Mouse (Mus musculus) C2C12 (cell line): ENCODE measurements around the gene Orm1. TPM values are rescaled to one million over a fixed set of nuclear protein-coding genes. Genes with fewer than 3 reads are reported as not detected.

Source experiments
- H3K27me3 ChIP-seq: one replicate; pipeline ENCODE4 v1.6.1; 2011; ENCODE audit not compliant: control insufficient read depth, insufficient read depth, insufficient read length
- H3K36me3 ChIP-seq: one replicate; pipeline ENCODE4 v1.6.1; 2011; ENCODE audit not compliant: control insufficient read depth, insufficient read depth
- H3K4me3 ChIP-seq: one replicate; pipeline ENCODE4 v1.5.1; 2011; ENCODE audit warnings: mild to moderate bottlenecking, control low read depth; ENCODE audit not compliant: poor library complexity, insufficient read depth, severe bottlenecking
- H3K79me2 ChIP-seq: one replicate; pipeline ENCODE4 v1.6.1; 2011; ENCODE audit not compliant: control insufficient read depth, insufficient read depth
- H3K79me3 ChIP-seq: one replicate; pipeline ENCODE4 v1.6.1; 2011; ENCODE audit warnings: low read depth, control low read depth
- H3ac ChIP-seq: one replicate; pipeline ENCODE3; 2011; ENCODE audit warnings: low read depth; ENCODE audit not compliant: control insufficient read depth, insufficient read length
- CEBPB ChIP-seq: IDR thresholded peaks from one replicate; pipeline ENCODE4 v1.6.1; 2011; ENCODE audit warnings: low read depth, mild to moderate bottlenecking, control low read depth, moderate library complexity
- CTCF ChIP-seq: IDR thresholded peaks from one replicate; pipeline ENCODE4 v1.5.1; 2011; ENCODE audit not compliant: control insufficient read depth, insufficient read depth, insufficient read length
- FOSL1 ChIP-seq: IDR thresholded peaks from one replicate; pipeline ENCODE4 v1.8.0; 2011; ENCODE audit warnings: mild to moderate bottlenecking, low read length; ENCODE audit not compliant: poor library complexity, insufficient read depth, severe bottlenecking
- MAX ChIP-seq: IDR thresholded peaks from one replicate; pipeline ENCODE4 v1.6.1; 2011; ENCODE audit warnings: mild to moderate bottlenecking, control low read depth
- MYOD1 ChIP-seq: IDR thresholded peaks from one replicate; pipeline ENCODE4 v1.6.1; 2011; ENCODE audit warnings: low read depth; ENCODE audit not compliant: control insufficient read depth, insufficient read length
- MYOG ChIP-seq: IDR thresholded peaks from one replicate; pipeline ENCODE4 v1.6.1; 2011; ENCODE audit not compliant: control insufficient read depth, insufficient read length; ENCODE audit errors: extremely low read depth
- USF1 ChIP-seq: IDR thresholded peaks from one replicate; pipeline ENCODE4 v1.6.1; 2011; ENCODE audit warnings: low read depth, mild to moderate bottlenecking, control low read depth, moderate library complexity
- polyA plus RNA-seq: library from polyadenylated mRNA; unstranded; fragments of >200 nt; fragmentation: generic; extraction: Trizol; gene quantifications from one replicate; pipeline ENCODE4 v1.2.1, GENCODE M21; 2012; ENCODE audit warnings: missing spikeins

Gene Orm1
- polyA plus RNA-seq, 1 experiment, result 0.05 TPM

GRCm38 (mm10) chr4:63359861-63360260 is 15.5 kb downstream of the Orm1 start:
- H3K79me2 ChIP-seq, result no peaks in the 10 kb centered on the region
- H3K27me3 ChIP-seq, result no peaks in the 10 kb centered on the region
- no peak overlapping the region for H3K4me3 ChIP-seq
- no peaks in the 10 kb centered on the region for H3K79me3 ChIP-seq
- no peak overlapping the region for H3ac ChIP-seq
- H3K36me3 ChIP-seq, result no peaks in the 10 kb centered on the region
- TF ChIP-seq MAX (no peak), CEBPB (peak; percentile 86), USF1 (no peak), MYOG (no peak)

GRCm38 (mm10) chr4:63362150-63362549 is 17.8 kb downstream of the Orm1 start, which contains the start of gene Orm2:
Gene Orm2 (plus strand): TSS chr4:63362449.
- H3K27me3 ChIP-seq, result no peaks in the 10 kb centered on the region
- H3K4me3 ChIP-seq, result no peak within 1 kb of the TSS
- H3ac ChIP-seq, result no peak within 1 kb of the TSS
- H3K79me3 ChIP-seq, result no peaks in the 10 kb centered on the region
- H3K79me2 ChIP-seq, result no peaks in the 10 kb centered on the region
- H3K36me3 ChIP-seq, result no peaks in the 10 kb centered on the region
- no peak for TF ChIP-seq MYOD1
- TF ChIP-seq MAX, result no peak
- no peak for TF ChIP-seq USF1
- TF ChIP-seq MYOG, result no peak
- no peak for TF ChIP-seq CEBPB
- TF ChIP-seq CTCF, result no peak
- no peak for TF ChIP-seq FOSL1

- Histone ChIP-seq H3ac (no peak overlapping the region), H3K4me3 (no peak overlapping the region), H3K79me3 (no peaks in the 10 kb centered on the region), H3K36me3 (no peaks in the 10 kb centered on the region), H3K27me3 (no peaks in the 10 kb centered on the region), H3K79me2 (no peaks in the 10 kb centered on the region)
- TF ChIP-seq CEBPB (no peak), USF1 (no peak), MYOD1 (no peak), FOSL1 (no peak), MAX (no peak), CTCF (peak; percentile 97), MYOG (no peak)
Observed at GRCm38 (mm10) chr4:63368577-63368976, 24.2 kb downstream of the Orm1 start.

- TF ChIP-seq CTCF, result no peak
- no peak for TF ChIP-seq MAX
- no peak for TF ChIP-seq FOSL1
- TF ChIP-seq CEBPB, result no peak
- H3K4me3 ChIP-seq, result no peak overlapping the region
- no peaks in the 10 kb centered on the region for H3K79me3 ChIP-seq
- H3ac ChIP-seq, result no peak overlapping the region
- no peaks in the 10 kb centered on the region for H3K36me3 ChIP-seq
- H3K27me3 ChIP-seq, result no peaks in the 10 kb centered on the region
- no peaks in the 10 kb centered on the region for H3K79me2 ChIP-seq
Observed at GRCm38 (mm10) chr4:63370897-63371296, 26.5 kb downstream of the Orm1 start.

- no peak overlapping the region for H3K4me3 ChIP-seq
- H3K36me3 ChIP-seq, result no peaks in the 10 kb centered on the region
- TF ChIP-seq CEBPB (no peak), CTCF (peak; percentile 9)
- H3K27me3 ChIP-seq, result no peaks in the 10 kb centered on the region
- H3ac ChIP-seq, result no peak overlapping the region
- H3K79me3 ChIP-seq, result no peaks in the 10 kb centered on the region
- no peaks in the 10 kb centered on the region for H3K79me2 ChIP-seq
Observed at GRCm38 (mm10) chr4:63371890-63372289, 27.5 kb downstream of the Orm1 start.

GRCm38 (mm10) chr4:63373404-63373803 is 29.0 kb downstream of the Orm1 start:
- TF ChIP-seq MAX, result no peak
- TF ChIP-seq MYOG, result no peak
- no peak for TF ChIP-seq USF1
- TF ChIP-seq CTCF, result no peak
- H3K36me3 ChIP-seq, result peaks cover 9% of the 10 kb centered on the region

More at GRCm38 (mm10) chr4:63373404-63373803, 29.0 kb downstream of the Orm1 start:
- H3K27me3 ChIP-seq, result no peaks in the 10 kb centered on the region
- no peaks in the 10 kb centered on the region for H3K79me3 ChIP-seq
- H3K79me2 ChIP-seq, result no peaks in the 10 kb centered on the region
- no peak overlapping the region for H3K4me3 ChIP-seq
- no peak overlapping the region for H3ac ChIP-seq
